Mouse (Mus musculus) testis, adult 2 months (tissue): ENCODE data around the gene Ssbp3. TPM values are rescaled to one million over a fixed set of nuclear protein-coding genes. Genes with fewer than 3 reads are reported as not detected.

Source experiments
- H3K27ac ChIP-seq: fragments of 200-500 bp; 2 replicates; pipeline ENCODE4 v1.5.1; 2012; ENCODE audit warnings: low read depth, low read length; ENCODE audit not compliant: control insufficient read depth, insufficient read depth
- H3K27me3 ChIP-seq: fragments of 200-500 bp; 2 replicates; pipeline ENCODE4 v1.6.1; 2012; ENCODE audit warnings: mild to moderate bottlenecking, low read length, moderate library complexity; ENCODE audit not compliant: control insufficient read depth, insufficient read depth
- H3K36me3 ChIP-seq: fragments of 200-500 bp; 2 replicates; pipeline ENCODE4 v1.6.1; 2012; ENCODE audit warnings: mild to moderate bottlenecking, low read length; ENCODE audit not compliant: control insufficient read depth, insufficient read depth
- H3K4me1 ChIP-seq: fragments of 200-500 bp; 2 replicates; pipeline ENCODE4 v1.6.1; 2012; ENCODE audit warnings: low read length; ENCODE audit not compliant: control insufficient read depth, insufficient read depth
- H3K4me3 ChIP-seq: fragments of 200-500 bp; 2 replicates; pipeline ENCODE4 v1.5.1; 2012; ENCODE audit warnings: low read depth, mild to moderate bottlenecking, low read length, moderate library complexity, mixed read lengths; ENCODE audit not compliant: control insufficient read depth
- CTCF ChIP-seq: fragments of 200-500 bp; IDR thresholded peaks from 2 replicates; pipeline ENCODE4 v1.5.1; 2012; ENCODE audit warnings: low read depth, mild to moderate bottlenecking, inconsistent platforms, low read length, moderate library complexity; ENCODE audit not compliant: control insufficient read depth, insufficient read depth, insufficient replicate concordance
- POLR2A ChIP-seq: fragments of 200-500 bp; IDR thresholded peaks from 2 replicates; pipeline ENCODE4 v1.6.1; 2012; ENCODE audit warnings: low read depth, mild to moderate bottlenecking, inconsistent platforms, low read length, moderate library complexity; ENCODE audit not compliant: control insufficient read depth
- polyA plus RNA-seq: library from polyadenylated mRNA; depleted of rRNA; stranded (reverse); fragments of >200 nt; gene quantifications from 2 replicates; pipeline ENCODE4 v1.2.3, GENCODE M21; 2012

Gene Ssbp3
- polyA plus RNA-seq, 1 experiment: 38.3 TPM

DNA sequence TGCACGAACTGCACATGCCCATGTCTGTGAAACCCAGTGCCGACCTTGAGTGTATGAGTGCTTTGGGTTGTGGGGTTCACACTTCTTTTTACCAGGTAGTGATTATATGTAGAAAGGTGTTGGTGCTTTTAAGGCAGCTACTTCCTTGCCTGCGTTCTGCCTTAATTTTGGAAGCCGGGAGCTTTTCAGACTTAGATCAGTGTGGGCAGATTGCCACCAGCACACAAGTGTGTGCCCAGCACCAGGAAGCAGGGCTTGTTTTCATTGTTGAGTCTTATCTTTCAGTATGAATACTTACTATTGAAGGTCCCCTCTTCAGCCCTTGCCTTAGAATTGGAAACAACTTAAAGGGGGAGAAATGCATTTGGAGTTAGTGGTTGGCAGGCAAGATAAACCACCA lies 32.0 kb downstream of the Ssbp3 start:
- H3K27ac ChIP-seq: no peak overlapping the region
- H3K4me1 ChIP-seq: 0 out of 2 replicates have a peak, but pooled peaks cover 2% of the 10 kb centered on the region
- TF ChIP-seq POLR2A: no peak
- no peak for TF ChIP-seq CTCF
- no peaks in the 10 kb centered on the region for H3K27me3 ChIP-seq
- no peaks in the 10 kb centered on the region for H3K36me3 ChIP-seq
- H3K4me3 ChIP-seq: no peak overlapping the region

GRCm38 (mm10) chr4:106943627-106944026 lies 33.1 kb downstream of the Ssbp3 start:
- H3K36me3 ChIP-seq: no peaks in the 10 kb centered on the region
- no peaks in the 10 kb centered on the region for H3K27me3 ChIP-seq

GRCm38 (mm10) chr4:106944898-106945297 lies 34.4 kb downstream of the Ssbp3 start:
- no peaks in the 10 kb centered on the region for H3K27me3 ChIP-seq
- H3K4me3 ChIP-seq: no peak overlapping the region
- H3K36me3 ChIP-seq: no peaks in the 10 kb centered on the region
- H3K27ac ChIP-seq: no peak overlapping the region
- TF ChIP-seq CTCF: no peak
- no peak for TF ChIP-seq POLR2A
- H3K4me1 ChIP-seq: 0 out of 2 replicates have a peak, but pooled peaks cover 2% of the 10 kb centered on the region

More at GRCm38 (mm10) chr4:106943627-106944026, 33.1 kb downstream of the Ssbp3 start:
- no peak overlapping the region for H3K27ac ChIP-seq
- H3K4me1 ChIP-seq: 0 out of 2 replicates have a peak, but pooled peaks cover 2% of the 10 kb centered on the region
- H3K4me3 ChIP-seq: no peak overlapping the region
- no peak for TF ChIP-seq CTCF
- no peak for TF ChIP-seq POLR2A

GRCm38 (mm10) chr4:106947741-106948140 lies 37.2 kb downstream of the Ssbp3 start:
- no peaks in the 10 kb centered on the region for H3K27me3 ChIP-seq
- no peak for TF ChIP-seq POLR2A
- no peak for TF ChIP-seq CTCF
- no peaks in the 10 kb centered on the region for H3K4me1 ChIP-seq
- no peak overlapping the region for H3K4me3 ChIP-seq
- no peak overlapping the region for H3K27ac ChIP-seq
- no peaks in the 10 kb centered on the region for H3K36me3 ChIP-seq

- Histone ChIP-seq H3K36me3 (no peaks in the 10 kb centered on the region), H3K27ac (no peak overlapping the region), H3K4me3 (no peak overlapping the region), H3K4me1 (no peaks in the 10 kb centered on the region), H3K27me3 (no peaks in the 10 kb centered on the region)
- TF ChIP-seq POLR2A (no peak), CTCF (no peak)
These were observed 38.0 kb downstream of the Ssbp3 start for GRCm38 (mm10) chr4:106948546-106948945.

DNA sequence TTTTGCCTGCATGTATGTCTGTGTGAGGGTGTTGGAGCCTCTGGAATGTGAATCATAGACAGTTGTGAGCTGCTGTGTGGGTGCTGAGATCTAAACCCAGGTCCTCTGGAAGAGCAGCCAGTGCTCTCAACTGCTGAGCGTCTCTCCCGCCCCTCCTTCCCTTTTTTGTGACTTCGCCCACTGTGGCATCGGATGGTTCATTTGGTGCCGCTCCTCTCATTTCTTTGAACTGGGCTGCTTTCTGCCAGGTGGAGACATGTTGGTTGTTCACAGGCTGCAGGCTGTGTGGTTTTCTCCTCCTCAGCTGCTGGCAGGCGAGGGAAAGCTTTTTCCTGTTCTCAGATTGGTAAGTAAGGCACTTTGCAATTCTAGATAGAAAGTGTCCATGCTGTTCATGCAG lies 38.7 kb downstream of the Ssbp3 start:
- Histone ChIP-seq H3K4me3 (no peak overlapping the region), H3K27me3 (no peaks in the 10 kb centered on the region), H3K36me3 (no peaks in the 10 kb centered on the region), H3K27ac (no peak overlapping the region), H3K4me1 (no peaks in the 10 kb centered on the region)
- TF ChIP-seq CTCF (no peak), POLR2A (no peak)

- H3K27me3 ChIP-seq: no peaks in the 10 kb centered on the region
- H3K27ac ChIP-seq: no peak overlapping the region
- H3K4me1 ChIP-seq: no peaks in the 10 kb centered on the region
- TF ChIP-seq CTCF: no peak
- TF ChIP-seq POLR2A: no peak
- H3K36me3 ChIP-seq: no peaks in the 10 kb centered on the region
- H3K4me3 ChIP-seq: no peak overlapping the region
These were observed 40.3 kb downstream of the Ssbp3 start for GRCm38 (mm10) chr4:106950801-106951200.

GRCm38 (mm10) chr4:106951455-106951854 lies 41.0 kb downstream of the Ssbp3 start:
- Histone ChIP-seq H3K36me3 (no peaks in the 10 kb centered on the region), H3K4me3 (no peak overlapping the region), H3K27ac (no peak overlapping the region), H3K4me1 (no peaks in the 10 kb centered on the region), H3K27me3 (no peaks in the 10 kb centered on the region)
- TF ChIP-seq CTCF: no peak
- TF ChIP-seq POLR2A: no peak
